15 mouse cellular contexts compared by ENCODE assay signal in the genomic region with DNA sequence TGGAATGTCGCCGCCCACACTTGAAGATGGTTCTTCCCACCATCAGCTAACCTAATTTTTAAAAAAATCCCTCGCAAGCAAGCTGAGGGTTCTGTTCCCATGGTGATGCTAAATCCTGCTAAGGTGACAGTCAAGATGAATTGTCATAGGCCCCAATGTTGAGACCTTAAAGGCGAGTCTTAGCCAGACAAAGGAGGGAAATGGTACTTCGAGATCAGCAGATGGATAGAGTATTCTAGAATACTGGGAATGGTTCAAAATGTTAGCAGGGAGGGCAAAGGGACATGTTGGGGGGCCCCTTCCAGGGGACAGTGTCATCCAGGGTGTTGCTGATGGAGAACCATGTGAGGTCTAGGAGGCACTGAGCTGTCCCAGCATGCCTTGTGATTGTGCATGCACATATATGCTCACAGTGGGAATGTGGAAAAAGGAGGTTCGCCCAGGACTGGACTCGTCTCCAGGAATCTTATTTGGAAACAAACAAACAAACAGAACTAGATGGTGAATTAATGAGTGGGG. TPM values are rescaled to one million over a fixed set of nuclear protein-coding genes. Genes with fewer than 3 reads are reported as not detected.
DNase-seq lines count a peak whose midpoint lies in the region; ATAC-seq lines count a peak whose summit lies in the region.
"Had no signal": no experiment of that assay in that cellular context is flagged by ENCODE, and none has a peak within 500 bp of the region (broad histone marks: within the 10 kb centered on the region; RNA-seq: fewer than 3 reads in every experiment).

No protein-coding gene starts in this region.

- peaks cover 3% of the 10 kb centered on the region; the same call in 1 of the 2 replicates for H3K4me1 ChIP-seq in forebrain, embryonic 11.5 days (replicated peaks; ENCODE audit: control insufficient read depth, insufficient read depth, low read length)
- H3K4me1 ChIP-seq in forebrain, embryonic 14.5 days (ENCODE audit: control insufficient read depth, insufficient read depth, low read length), result peaks cover 15% of the 10 kb centered on the region
- H3K4me1 ChIP-seq in kidney, embryonic 15.5 days, result peaks cover 43% of the 10 kb centered on the region
- peaks cover 5% of the 10 kb centered on the region for H3K4me1 ChIP-seq in midbrain, embryonic 16.5 days (ENCODE audit: control insufficient read depth, insufficient read depth, low read length)
- H3K4me1 ChIP-seq in midbrain, embryonic 15.5 days, result peaks cover 20% of the 10 kb centered on the region
- H3K4me1 ChIP-seq in liver, embryonic 15.5 days (replicated peaks), result peaks cover 75% of the 10 kb centered on the region

- no peaks in the 10 kb centered on the region for H3K27me3 ChIP-seq in forebrain, embryonic 11.5 days (ENCODE audit: control insufficient read depth, insufficient read depth, low read length)
- H3K27me3 ChIP-seq in forebrain, embryonic 14.5 days (replicated peaks; ENCODE audit: control insufficient read depth, insufficient read depth, low read length), result no peaks in the 10 kb centered on the region
- no peaks in the 10 kb centered on the region for H3K27me3 ChIP-seq in kidney, embryonic 15.5 days
- no peaks in the 10 kb centered on the region for H3K27me3 ChIP-seq in midbrain, embryonic 16.5 days (ENCODE audit: control insufficient read depth, insufficient read depth, low read depth, low read length)
- H3K27me3 ChIP-seq in midbrain, embryonic 15.5 days (replicated peaks), result no peaks in the 10 kb centered on the region
- no peaks in the 10 kb centered on the region for H3K27me3 ChIP-seq in liver, embryonic 15.5 days

- ATAC-seq in forebrain, embryonic 11.5 days (replicated peaks; ENCODE audit: low FRiP score), result peak; percentile 22; the same call in 1 of the 2 replicates
- no peak for ATAC-seq in forebrain, embryonic 14.5 days
- no peak for ATAC-seq in kidney, embryonic 15.5 days (replicated peaks; ENCODE audit: low FRiP score)
- peak; percentile 41; the same call in 1 of the 2 replicates for ATAC-seq in midbrain, embryonic 16.5 days
- no peak for ATAC-seq in midbrain, embryonic 15.5 days (replicated peaks)
- no peak for ATAC-seq in liver, embryonic 15.5 days (ENCODE audit: insufficient read depth)

- no peak for DNase-seq in forebrain, embryonic 11.5 days (ENCODE audit: low spot score)
- DNase-seq in forebrain, embryonic 14.5 days (ENCODE audit: low spot score), result no peak
- DNase-seq in kidney, postnatal 4 days, result no peak
- no peak for DNase-seq in testis, postnatal 14 days (ENCODE audit: low spot score)
- DNase-seq: cerebellum, adult 11 months; cerebellum, postnatal 14 days; gastrocnemius, postnatal 25 days; lung, adult 2 months had no signal

- 85% methylated on average over 7 of the region's 7 CpGs for WGBS in forebrain, embryonic 11.5 days
- WGBS in forebrain, embryonic 14.5 days, result 85% methylated on average over 7 of the region's 7 CpGs
- 57% methylated on average over 7 of the region's 7 CpGs for WGBS in kidney, embryonic 15.5 days
- WGBS in midbrain, embryonic 16.5 days, result 82% methylated on average over 7 of the region's 7 CpGs
- WGBS in midbrain, embryonic 15.5 days, result 88% methylated on average over 7 of the region's 7 CpGs
- WGBS in liver, embryonic 15.5 days (ENCODE audit: insufficient replicate concordance), result 58% methylated on average over 7 of the region's 7 CpGs

- H3K4me3 ChIP-seq in forebrain, embryonic 11.5 days (ENCODE audit: low read depth, low read length), result no peak overlapping the region
- H3K4me3 ChIP-seq in forebrain, embryonic 14.5 days (ENCODE audit: low read depth, low read length), result no peak overlapping the region
- H3K4me3 ChIP-seq in kidney, embryonic 15.5 days (replicated peaks), result no peak overlapping the region
- H3K4me3 ChIP-seq in midbrain, embryonic 16.5 days (ENCODE audit: low read depth, low read length), result no peak overlapping the region
- no peak overlapping the region for H3K4me3 ChIP-seq in midbrain, embryonic 15.5 days
- no peak overlapping the region for H3K4me3 ChIP-seq in liver, embryonic 15.5 days (replicated peaks)
- H3K4me3 ChIP-seq: left cerebral cortex, adult 2 months; midbrain, embryonic 10.5 days had no signal

- no peak overlapping the region for H3K9ac ChIP-seq in forebrain, embryonic 11.5 days (ENCODE audit: low read length)
- H3K9ac ChIP-seq in forebrain, embryonic 14.5 days (ENCODE audit: low read length), result no peak overlapping the region
- H3K9ac ChIP-seq in kidney, embryonic 15.5 days, result no peak overlapping the region
- H3K9ac ChIP-seq in midbrain, embryonic 16.5 days (ENCODE audit: low read depth, low read length), result no peak overlapping the region
- no peak overlapping the region for H3K9ac ChIP-seq in midbrain, embryonic 15.5 days
- no peak overlapping the region for H3K9ac ChIP-seq in liver, embryonic 15.5 days

- H3K9me3 ChIP-seq in forebrain, embryonic 11.5 days (ENCODE audit: control insufficient read depth, low read length), result no peaks in the 10 kb centered on the region
- no peaks in the 10 kb centered on the region for H3K9me3 ChIP-seq in forebrain, embryonic 14.5 days (replicated peaks; ENCODE audit: control insufficient read depth, low read length)
- H3K9me3 ChIP-seq in kidney, embryonic 15.5 days (replicated peaks), result no peaks in the 10 kb centered on the region
- no peaks in the 10 kb centered on the region for H3K9me3 ChIP-seq in midbrain, embryonic 16.5 days (replicated peaks; ENCODE audit: control insufficient read depth, low read length, poor library complexity, severe bottlenecking)
- no peaks in the 10 kb centered on the region for H3K9me3 ChIP-seq in midbrain, embryonic 15.5 days
- no peaks in the 10 kb centered on the region for H3K9me3 ChIP-seq in liver, embryonic 15.5 days (replicated peaks)
- H3K9me3 ChIP-seq: midbrain, embryonic 10.5 days had no signal

- no peak overlapping the region for H3K4me2 ChIP-seq in forebrain, embryonic 11.5 days (ENCODE audit: low read depth, low read length, severe bottlenecking)
- no peak overlapping the region for H3K4me2 ChIP-seq in forebrain, embryonic 14.5 days (ENCODE audit: low read length)
- peak overlapping the region; percentile 43 for H3K4me2 ChIP-seq in kidney, embryonic 15.5 days
- no peak overlapping the region for H3K4me2 ChIP-seq in midbrain, embryonic 16.5 days (ENCODE audit: low read length)
- H3K4me2 ChIP-seq in midbrain, embryonic 15.5 days, result no peak overlapping the region
- H3K4me2 ChIP-seq in liver, embryonic 15.5 days, result peak overlapping the region; percentile 9; the same call in 1 of the 2 replicates

- H3K27ac ChIP-seq in forebrain, embryonic 11.5 days (ENCODE audit: low read depth, low read length), result no peak overlapping the region
- H3K27ac ChIP-seq in forebrain, embryonic 14.5 days (ENCODE audit: low read depth, low read length), result no peak overlapping the region
- H3K27ac ChIP-seq in kidney, embryonic 15.5 days, result peak overlapping the region; percentile 85
- no peak overlapping the region for H3K27ac ChIP-seq in midbrain, embryonic 16.5 days (ENCODE audit: low read length)
- no peak overlapping the region for H3K27ac ChIP-seq in midbrain, embryonic 15.5 days
- H3K27ac ChIP-seq in liver, embryonic 15.5 days (replicated peaks), result peak overlapping the region; percentile 62; the same call in 1 of the 2 replicates
- H3K27ac ChIP-seq: kidney, postnatal 0 days; left cerebral cortex, adult 2 months; midbrain, embryonic 10.5 days had no signal

- no peaks in the 10 kb centered on the region for H3K36me3 ChIP-seq in forebrain, embryonic 11.5 days (ENCODE audit: control insufficient read depth, insufficient read depth, low read length)
- no peaks in the 10 kb centered on the region for H3K36me3 ChIP-seq in forebrain, embryonic 14.5 days (ENCODE audit: control insufficient read depth, insufficient read depth, low read length)
- no peaks in the 10 kb centered on the region for H3K36me3 ChIP-seq in kidney, embryonic 15.5 days
- H3K36me3 ChIP-seq in midbrain, embryonic 16.5 days (ENCODE audit: control insufficient read depth, insufficient read depth, low read length), result no peaks in the 10 kb centered on the region
- no peaks in the 10 kb centered on the region for H3K36me3 ChIP-seq in midbrain, embryonic 15.5 days (replicated peaks)
- H3K36me3 ChIP-seq in liver, embryonic 15.5 days (replicated peaks), result no peaks in the 10 kb centered on the region
- H3K36me3 ChIP-seq: midbrain, embryonic 10.5 days had no signal

RNA-seq across cellular contexts. Expression of gene Slc16a6, which starts 23.1 kb away (rescaled TPM):
- 4.8 and 6.0 TPM in 2 replicates for polyA plus RNA-seq in forebrain, embryonic 11.5 days (2014; fragmentation: Nextera tagmentation; extraction: Ambion mirVana)
- polyA plus RNA-seq in forebrain, embryonic 14.5 days (2014; fragmentation: Nextera tagmentation; extraction: Ambion mirVana), result 2.8 and 4.4 TPM in 2 replicates
- 8.8 and 10.5 TPM in 2 replicates for polyA plus RNA-seq in kidney, embryonic 15.5 days (2015; fragmentation: Nextera tagmentation; extraction: Ambion mirVana)
- 3.7 and 4.5 TPM in 2 replicates for polyA plus RNA-seq in midbrain, embryonic 16.5 days (2015; fragmentation: Nextera tagmentation; extraction: Ambion mirVana)
- 4.1 and 4.3 TPM in 2 replicates for polyA plus RNA-seq in midbrain, embryonic 15.5 days (2015; fragmentation: Nextera tagmentation; extraction: Ambion mirVana)
- 38.9 and 39.1 TPM in 2 replicates for polyA plus RNA-seq in liver, embryonic 15.5 days (2015; fragmentation: Nextera tagmentation; extraction: Ambion mirVana)

RNA-seq across cellular contexts. Expression of gene Arsg, which starts 23.4 kb away (rescaled TPM):
- 2.7 and 3.2 TPM in 2 replicates for polyA plus RNA-seq in forebrain, embryonic 11.5 days (2014; fragmentation: Nextera tagmentation; extraction: Ambion mirVana)
- polyA plus RNA-seq in forebrain, embryonic 14.5 days (2014; fragmentation: Nextera tagmentation; extraction: Ambion mirVana), result 5.1 and 6.2 TPM in 2 replicates
- 4.7 and 5.4 TPM in 2 replicates for polyA plus RNA-seq in kidney, embryonic 15.5 days (2015; fragmentation: Nextera tagmentation; extraction: Ambion mirVana)
- 4.2 and 4.3 TPM in 2 replicates for polyA plus RNA-seq in midbrain, embryonic 16.5 days (2015; fragmentation: Nextera tagmentation; extraction: Ambion mirVana)
- 3.7 and 5.0 TPM in 2 replicates for polyA plus RNA-seq in midbrain, embryonic 15.5 days (2015; fragmentation: Nextera tagmentation; extraction: Ambion mirVana)
- 3.4 and 3.7 TPM in 2 replicates for polyA plus RNA-seq in liver, embryonic 15.5 days (2015; fragmentation: Nextera tagmentation; extraction: Ambion mirVana)

Comparison
In these comparisons a context has a peak if more than half of its experiments do, and no peak if none do; other contexts are left out.
1. ATAC-seq: peak in forebrain, embryonic 11.5 days (single experiment) and midbrain, embryonic 16.5 days (single experiment); none in forebrain, embryonic 14.5 days (single experiment), kidney, embryonic 15.5 days (single experiment), midbrain, embryonic 15.5 days (single experiment) and liver, embryonic 15.5 days (single experiment).
2. H3K27ac ChIP-seq: peak in kidney, embryonic 15.5 days (single experiment) and liver, embryonic 15.5 days (single experiment); none in forebrain, embryonic 11.5 days (single experiment), forebrain, embryonic 14.5 days (single experiment), midbrain, embryonic 16.5 days (single experiment) and midbrain, embryonic 15.5 days (single experiment).
3. H3K4me2 ChIP-seq: peak in kidney, embryonic 15.5 days (single experiment) and liver, embryonic 15.5 days (single experiment); none in forebrain, embryonic 11.5 days (single experiment), forebrain, embryonic 14.5 days (single experiment), midbrain, embryonic 16.5 days (single experiment) and midbrain, embryonic 15.5 days (single experiment).